Mouse (Mus musculus): ENCODE results near the gene Elmo1. TPM values are rescaled to one million over a fixed set of nuclear protein-coding genes. Genes with fewer than 3 reads are reported as not detected.
A peak's percentile ranks its signal among the peaks of the same experiment; 100 is the strongest.

Elmo1 gene
- polyA plus RNA-seq, 1 experiment = 56.1 TPM

GRCm38 (mm10) chr13:20433221-20433858, 342.9 kb downstream of the Elmo1 start:
- Histone ChIP-seq H3K27ac (ENCODE audit: insufficient read depth, low read length) (peak overlapping the region; percentile 23; the same call in 1 of the 2 replicates), H3K4me1 (ENCODE audit: control insufficient read depth, insufficient read depth, low read length) (peaks cover 5% of the 10 kb centered on the region), H3K4me3 (ENCODE audit: insufficient read depth, low read length) (no peak overlapping the region)
- TF ChIP-seq POLR2A (IDR thresholded peaks at IDR 0.05; ENCODE audit: extremely low read depth, insufficient read depth, low read length) (no peak), CTCF (IDR thresholded peaks at IDR 0.05; ENCODE audit: extremely low read depth, insufficient read depth, low read length) (no peak)

GRCm38 (mm10) chr13:20434071-20434470, 343.7 kb downstream of the Elmo1 start:
- Histone ChIP-seq H3K4me3 (ENCODE audit: insufficient read depth, low read length) (no peak overlapping the region), H3K27ac (ENCODE audit: insufficient read depth, low read length) (no peak overlapping the region), H3K4me1 (ENCODE audit: control insufficient read depth, insufficient read depth, low read length) (peaks cover 5% of the 10 kb centered on the region)
- TF ChIP-seq POLR2A (IDR thresholded peaks at IDR 0.05; ENCODE audit: extremely low read depth, insufficient read depth, low read length) (no peak), CTCF (IDR thresholded peaks at IDR 0.05; ENCODE audit: extremely low read depth, insufficient read depth, low read length) (no peak)

GRCm38 (mm10) chr13:20439488-20439887, 349.1 kb downstream of the Elmo1 start:
- peaks cover 1% of the 10 kb centered on the region; the same call in 1 of the 2 replicates for H3K4me1 ChIP-seq (ENCODE audit: control insufficient read depth, insufficient read depth, low read length)
- no peak overlapping the region for H3K27ac ChIP-seq (ENCODE audit: insufficient read depth, low read length)
- no peak overlapping the region for H3K4me3 ChIP-seq (ENCODE audit: insufficient read depth, low read length)
- TF ChIP-seq POLR2A (IDR thresholded peaks at IDR 0.05; ENCODE audit: extremely low read depth, insufficient read depth, low read length) = no peak

GRCm38 (mm10) chr13:20450831-20451353, 360.5 kb downstream of the Elmo1 start:
- H3K27ac ChIP-seq (ENCODE audit: insufficient read depth, low read length) = no peak overlapping the region
- TF ChIP-seq CTCF (IDR thresholded peaks at IDR 0.05; ENCODE audit: extremely low read depth, insufficient read depth, low read length) (no peak), POLR2A (IDR thresholded peaks at IDR 0.05; ENCODE audit: extremely low read depth, insufficient read depth, low read length) (no peak)
- peaks cover 4% of the 10 kb centered on the region; the same call in 1 of the 2 replicates for H3K4me1 ChIP-seq (ENCODE audit: control insufficient read depth, insufficient read depth, low read length)
- no peak overlapping the region for H3K4me3 ChIP-seq (ENCODE audit: insufficient read depth, low read length)

GRCm38 (mm10) chr13:20454357-20454756, 364.0 kb downstream of the Elmo1 start:
- H3K4me1 ChIP-seq (ENCODE audit: control insufficient read depth, insufficient read depth, low read length) = peaks cover 4% of the 10 kb centered on the region; the same call in 1 of the 2 replicates
- TF ChIP-seq CTCF (IDR thresholded peaks at IDR 0.05; ENCODE audit: extremely low read depth, insufficient read depth, low read length) (no peak), POLR2A (IDR thresholded peaks at IDR 0.05; ENCODE audit: extremely low read depth, insufficient read depth, low read length) (no peak)
- no peak overlapping the region for H3K27ac ChIP-seq (ENCODE audit: insufficient read depth, low read length)
- H3K4me3 ChIP-seq (ENCODE audit: insufficient read depth, low read length) = no peak overlapping the region

- Histone ChIP-seq H3K27ac (ENCODE audit: insufficient read depth, low read length) (no peak overlapping the region), H3K4me1 (ENCODE audit: control insufficient read depth, insufficient read depth, low read length) (no peaks in the 10 kb centered on the region), H3K4me3 (ENCODE audit: insufficient read depth, low read length) (no peak overlapping the region)
- TF ChIP-seq CTCF (IDR thresholded peaks at IDR 0.05; ENCODE audit: extremely low read depth, insufficient read depth, low read length) (no peak), POLR2A (IDR thresholded peaks at IDR 0.05; ENCODE audit: extremely low read depth, insufficient read depth, low read length) (no peak)
These were observed 369.7 kb downstream of the Elmo1 start for GRCm38 (mm10) chr13:20460096-20460495.

- Histone ChIP-seq H3K4me3 (ENCODE audit: insufficient read depth, low read length) (no peak overlapping the region), H3K4me1 (ENCODE audit: control insufficient read depth, insufficient read depth, low read length) (no peaks in the 10 kb centered on the region), H3K27ac (ENCODE audit: insufficient read depth, low read length) (no peak overlapping the region)
- TF ChIP-seq POLR2A (IDR thresholded peaks at IDR 0.05; ENCODE audit: extremely low read depth, insufficient read depth, low read length) = no peak
- TF ChIP-seq CTCF (IDR thresholded peaks at IDR 0.05; ENCODE audit: extremely low read depth, insufficient read depth, low read length) = no peak
These were observed 371.2 kb downstream of the Elmo1 start for GRCm38 (mm10) chr13:20461616-20462015.

GRCm38 (mm10) chr13:20464161-20464560, 373.8 kb downstream of the Elmo1 start:
- TF ChIP-seq POLR2A (IDR thresholded peaks at IDR 0.05; ENCODE audit: extremely low read depth, insufficient read depth, low read length) = no peak
- no peak for TF ChIP-seq CTCF (IDR thresholded peaks at IDR 0.05; ENCODE audit: extremely low read depth, insufficient read depth, low read length)
- Histone ChIP-seq H3K4me1 (ENCODE audit: control insufficient read depth, insufficient read depth, low read length) (peaks cover 2% of the 10 kb centered on the region; the same call in 1 of the 2 replicates), H3K27ac (ENCODE audit: insufficient read depth, low read length) (no peak overlapping the region), H3K4me3 (ENCODE audit: insufficient read depth, low read length) (no peak overlapping the region)

GRCm38 (mm10) chr13:20467381-20467780, 377.0 kb downstream of the Elmo1 start:
- H3K4me1 ChIP-seq (ENCODE audit: control insufficient read depth, insufficient read depth, low read length) = peaks cover 2% of the 10 kb centered on the region; the same call in 1 of the 2 replicates
- TF ChIP-seq CTCF (IDR thresholded peaks at IDR 0.05; ENCODE audit: extremely low read depth, insufficient read depth, low read length) (no peak), POLR2A (IDR thresholded peaks at IDR 0.05; ENCODE audit: extremely low read depth, insufficient read depth, low read length) (no peak)
- H3K4me3 ChIP-seq (ENCODE audit: insufficient read depth, low read length) = no peak overlapping the region
- no peak overlapping the region for H3K27ac ChIP-seq (ENCODE audit: insufficient read depth, low read length)

- peak overlapping the region; percentile 69; the same call in 1 of the 2 replicates for H3K4me3 ChIP-seq (ENCODE audit: insufficient read depth, low read length)
- H3K4me1 ChIP-seq (ENCODE audit: control insufficient read depth, insufficient read depth, low read length) = peaks cover 3% of the 10 kb centered on the region; the same call in 1 of the 2 replicates
- TF ChIP-seq CTCF (IDR thresholded peaks at IDR 0.05; ENCODE audit: extremely low read depth, insufficient read depth, low read length) = peak; percentile 88
- TF ChIP-seq POLR2A (IDR thresholded peaks at IDR 0.05; ENCODE audit: extremely low read depth, insufficient read depth, low read length) = no peak
- H3K27ac ChIP-seq (ENCODE audit: insufficient read depth, low read length) = no peak overlapping the region
These were observed 381.3 kb downstream of the Elmo1 start for GRCm38 (mm10) chr13:20471732-20472131.

All from cortical plate, adult 2 months (tissue).